Mouse (Mus musculus) MEL (cell line): ENCODE data around the gene Inpp4a. TPM values are rescaled to one million over a fixed set of nuclear protein-coding genes. Genes with fewer than 3 reads are reported as not detected.

ENCODE experiments used
- DNase-seq: peaks from one replicate; pipeline ENCODE4 v3.0.0; 2011; ENCODE audit warnings: low read depth, low spot score
- H3K27ac ChIP-seq: 2 replicates; pipeline ENCODE4 v1.5.1; 2012; ENCODE audit warnings: low read depth, mild to moderate bottlenecking, control low read depth, low read length, moderate library complexity; ENCODE audit not compliant: control insufficient read depth
- H3K27me3 ChIP-seq, 2 experiments: fragments of 150-350 bp in 1 of 2; sonication (generic) in 1 of 2; 2 replicates each; pipeline ENCODE4 v1.6.1; 2012; ENCODE audit warnings: low read length in 2 of 2, mild to moderate bottlenecking in 2 of 2, improper control_type of control experiment in 1 of 2, moderate library complexity in 1 of 2; ENCODE audit not compliant: insufficient read depth in 2 of 2, control insufficient read depth in 1 of 2
- H3K36me3 ChIP-seq, 2 experiments: 2 replicates each; pipeline ENCODE4 v1.6.1; 2012 to 2014; ENCODE audit warnings: low read length in 2 of 2, improper control_type of control experiment in 1 of 2, inconsistent platforms in 1 of 2, mild to moderate bottlenecking in 1 of 2; ENCODE audit not compliant: insufficient read depth in 2 of 2, control insufficient read depth in 1 of 2
- H3K4me1 ChIP-seq, 2 experiments: fragments of 150-350 bp in 1 of 2; sonication (generic) in 1 of 2; 2 replicates each; pipeline ENCODE4 v1.6.1; 2012; ENCODE audit warnings: low read length in 2 of 2, improper control_type of control experiment in 1 of 2, mild to moderate bottlenecking in 1 of 2; ENCODE audit not compliant: insufficient read depth in 2 of 2, control insufficient read depth in 1 of 2
- H3K4me3 ChIP-seq, 2 experiments: fragments of 150-350 bp in 1 of 2; sonication (generic) in 1 of 2; 2 replicates each; pipeline ENCODE4 v1.5.1; 2012; ENCODE audit warnings: low read depth in 2 of 2, low read length in 2 of 2, mild to moderate bottlenecking in 2 of 2, moderate library complexity in 2 of 2, control low read depth in 1 of 2, improper control_type of control experiment in 1 of 2; ENCODE audit not compliant: control insufficient read depth in 1 of 2, insufficient read depth in 1 of 2
- H3K79me2 ChIP-seq: 2 replicates; pipeline ENCODE4 v1.6.1; 2012; ENCODE audit warnings: mild to moderate bottlenecking, low read length, moderate library complexity; ENCODE audit not compliant: control insufficient read depth, poor library complexity, insufficient read depth
- H3K9ac ChIP-seq: 2 replicates; pipeline ENCODE4 v1.6.1; 2012; ENCODE audit warnings: low read depth, mild to moderate bottlenecking, control low read depth, low read length, moderate library complexity; ENCODE audit not compliant: control insufficient read depth, poor library complexity, severe bottlenecking
- H3K9me3 ChIP-seq: fragments of 150-350 bp; sonication (generic); replicated peaks from 2 replicates; pipeline ENCODE4 v1.6.1; 2012; ENCODE audit warnings: mild to moderate bottlenecking, low read length, improper control_type of control experiment, moderate library complexity; ENCODE audit not compliant: insufficient read depth
- CHD2 ChIP-seq: IDR thresholded peaks from 2 replicates; pipeline ENCODE4 v1.6.1; 2011; ENCODE audit warnings: low read length, improper control_type of control experiment
- E2F4 ChIP-seq: IDR thresholded peaks from 2 replicates; pipeline ENCODE4 v1.6.1; 2011; ENCODE audit warnings: low read depth, low read length, improper control_type of control experiment, borderline replicate concordance
- ELF1 ChIP-seq: IDR thresholded peaks from 2 replicates; pipeline ENCODE4 v1.6.1; 2014; ENCODE audit warnings: low read depth, mild to moderate bottlenecking, inconsistent platforms, low read length, improper control_type of control experiment, moderate library complexity
- EP300 ChIP-seq, 2 experiments: IDR thresholded peaks; 2 replicates each; pipeline ENCODE4 v1.6.1; 2011; ENCODE audit warnings: improper control_type of control experiment in 2 of 2, low read length in 2 of 2, low read depth in 1 of 2, mild to moderate bottlenecking in 1 of 2
- ETS1 ChIP-seq: IDR thresholded peaks from 2 replicates; pipeline ENCODE4 v1.6.1; 2012; ENCODE audit warnings: low read depth, mild to moderate bottlenecking, inconsistent platforms, low read length, improper control_type of control experiment, moderate library complexity
- GABPA ChIP-seq: IDR thresholded peaks from 2 replicates; pipeline ENCODE4 v1.6.1; 2012; ENCODE audit warnings: low read depth, mild to moderate bottlenecking, inconsistent platforms, low read length, improper control_type of control experiment, moderate library complexity
- GATA1 ChIP-seq: IDR thresholded peaks from 2 replicates; pipeline ENCODE4 v1.6.1; 2011; ENCODE audit warnings: low read depth, low read length, improper control_type of control experiment
- KAT2A ChIP-seq: conservative IDR thresholded peaks from 2 replicates; pipeline ENCODE4 v1.6.1; 2012; ENCODE audit warnings: low read depth, low read length, improper control_type of control experiment, inconsistent platforms
- MAFK ChIP-seq: IDR thresholded peaks from 2 replicates; pipeline ENCODE4 v1.6.1; 2011; ENCODE audit warnings: low read depth, mild to moderate bottlenecking, low read length, improper control_type of control experiment, borderline replicate concordance
- MAX ChIP-seq: IDR thresholded peaks from 2 replicates; pipeline ENCODE4 v1.6.1; 2011; ENCODE audit warnings: low read length, improper control_type of control experiment
- MXI1 ChIP-seq: IDR thresholded peaks from 2 replicates; pipeline ENCODE4 v1.6.1; 2011; ENCODE audit warnings: mild to moderate bottlenecking, low read depth, low read length, improper control_type of control experiment
- NELFE ChIP-seq: IDR thresholded peaks from 2 replicates; pipeline ENCODE4 v1.6.1; 2011; ENCODE audit warnings: low read depth, low read length, improper control_type of control experiment
- TAL1 ChIP-seq: IDR thresholded peaks from 2 replicates; pipeline ENCODE4 v1.6.1; 2012; ENCODE audit warnings: mild to moderate bottlenecking, inconsistent platforms, low read length, moderate library complexity, mixed read lengths
- TCF12 ChIP-seq: IDR thresholded peaks from 2 replicates; pipeline ENCODE4 v1.6.1; 2014; ENCODE audit warnings: low read depth, mild to moderate bottlenecking, inconsistent platforms, low read length, improper control_type of control experiment, moderate library complexity
- UBTF ChIP-seq: IDR thresholded peaks from 2 replicates; pipeline ENCODE4 v1.6.1; 2012; ENCODE audit warnings: low read depth, mild to moderate bottlenecking, inconsistent platforms, low read length, improper control_type of control experiment, moderate library complexity, borderline replicate concordance; ENCODE audit not compliant: insufficient read depth
- USF1 ChIP-seq: IDR thresholded peaks from 2 replicates; pipeline ENCODE4 v1.6.1; 2014; ENCODE audit warnings: low read depth, mild to moderate bottlenecking, inconsistent platforms, low read length, improper control_type of control experiment, moderate library complexity
- USF2 ChIP-seq, 2 experiments: IDR thresholded peaks; 2 replicates each; pipeline ENCODE4 v1.6.1; 2011 to 2012; ENCODE audit warnings: improper control_type of control experiment in 2 of 2, low read length in 2 of 2, borderline replicate concordance in 1 of 2, inconsistent platforms in 1 of 2, low read depth in 1 of 2, mild to moderate bottlenecking in 1 of 2; ENCODE audit not compliant: insufficient read depth in 1 of 2
- ZC3H11A ChIP-seq: IDR thresholded peaks from 2 replicates; pipeline ENCODE4 v1.6.1; 2012; ENCODE audit warnings: low read depth, mild to moderate bottlenecking, inconsistent platforms, low read length, improper control_type of control experiment
- ZNF384 ChIP-seq: IDR thresholded peaks from 2 replicates; pipeline ENCODE4 v1.6.1; 2012; ENCODE audit warnings: low read depth, mild to moderate bottlenecking, inconsistent platforms, low read length, improper control_type of control experiment
- polyA plus RNA-seq, 2 experiments: library from polyadenylated mRNA; stranded (reverse) in 1 of 2; unstranded in 1 of 2; fragments of >175 nt in 1 of 2; fragments of >200 nt in 1 of 2; gene quantifications; 2 replicates each; pipeline versions ENCODE4 v1.2.1 to v1.2.4; 2012; ENCODE audit warnings: low replicate concordance in 2 of 2, low read depth in 1 of 2; ENCODE audit not compliant: insufficient read length in 2 of 2, insufficient read depth in 1 of 2, missing spikeins in 1 of 2
- total RNA-seq: library from RNA; depleted of rRNA; stranded (reverse); fragments of 300-350 nt; gene quantifications from 2 replicates; pipeline ENCODE4 v1.2.3, GENCODE M21; 2012

Inpp4a gene
- total and polyA plus RNA-seq, 3 experiments, result 1.6 to 5.0 TPM; not detected in 1

DNA sequence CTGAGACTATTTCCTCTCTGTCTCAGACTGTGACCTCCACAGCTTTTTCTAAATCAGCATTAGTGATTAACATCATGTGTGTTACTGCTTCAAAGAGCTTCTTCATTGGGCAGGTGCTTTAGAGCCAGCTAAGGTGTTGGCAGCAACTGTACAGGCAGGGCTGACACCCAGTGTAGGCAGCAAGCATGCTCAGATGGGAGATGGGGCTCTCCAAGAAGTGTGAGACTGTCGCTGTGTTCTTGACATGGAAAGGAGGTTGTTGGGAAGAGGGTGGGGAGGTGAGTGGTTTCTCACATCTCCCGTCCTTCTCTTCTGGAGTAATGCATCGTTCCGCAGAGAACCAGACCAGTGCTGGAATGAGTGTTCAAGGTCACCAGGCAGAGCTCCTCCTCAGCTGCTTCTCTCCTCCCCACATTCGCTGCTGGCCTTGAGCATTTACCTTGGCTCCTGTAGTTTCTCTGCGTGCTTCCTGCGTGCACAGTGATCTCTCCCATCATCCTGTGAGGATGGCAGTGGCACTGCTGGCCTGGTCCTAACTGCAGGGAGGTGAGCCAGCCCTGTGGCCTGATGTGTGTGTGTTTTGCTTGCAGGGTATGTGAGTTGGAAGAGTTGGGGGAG lies 69.2 kb downstream of the Inpp4a start:
- H3K36me3 ChIP-seq, result no peaks in the 10 kb centered on the region

DNA sequence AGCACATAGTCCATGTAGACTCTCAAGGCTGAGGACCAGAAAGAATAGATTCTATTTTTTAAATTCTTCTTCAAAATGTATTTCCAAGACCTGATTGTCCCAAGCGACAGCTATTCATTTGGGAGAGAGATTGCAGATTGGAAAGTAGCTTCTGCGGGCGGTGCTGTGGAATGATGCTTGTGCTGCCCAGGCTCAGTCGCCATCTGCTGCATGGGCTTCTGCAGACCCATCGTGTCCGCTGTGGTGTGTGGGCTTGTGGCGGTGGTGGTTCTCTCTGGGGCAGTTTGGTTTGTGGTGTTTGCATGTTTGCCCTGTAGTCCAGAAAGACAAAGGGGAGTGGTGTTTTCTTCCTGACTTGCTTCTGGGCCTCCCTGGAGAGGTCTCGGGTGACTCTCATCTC lies 76.5 kb downstream of the Inpp4a start:
- Histone ChIP-seq H3K9me3 (no peaks in the 10 kb centered on the region), H3K27me3 (no peaks in the 10 kb centered on the region), H3K27ac (no peak overlapping the region), H3K4me3 (no peak overlapping the region), H3K36me3 (no peaks in the 10 kb centered on the region), H3K79me2 (no peaks in the 10 kb centered on the region), H3K4me1 (no peaks in the 10 kb centered on the region), H3K9ac (no peak overlapping the region)
- DNase-seq, result no peak
- TF ChIP-seq GATA1, result no peak
- TF ChIP-seq CHD2, result no peak
- TF ChIP-seq NELFE, result no peak
- TF ChIP-seq ZNF384, result no peak
- no peak for TF ChIP-seq ETS1
- TF ChIP-seq UBTF, result no peak
- TF ChIP-seq E2F4, result no peak
- TF ChIP-seq EP300 (IDR thresholded peaks at IDR 0.05; ENCODE audit: low read depth in 1 of 2, low read length in 2 of 2), result no peak
- TF ChIP-seq ELF1, result no peak
- no peak for TF ChIP-seq MXI1
- no peak for TF ChIP-seq KAT2A
- TF ChIP-seq TAL1, result no peak
- no peak for TF ChIP-seq TCF12
- no peak for TF ChIP-seq ZC3H11A
- no peak for TF ChIP-seq MAFK
- TF ChIP-seq USF1, result no peak
- TF ChIP-seq USF2 (IDR thresholded peaks at IDR 0.05; ENCODE audit: borderline replicate concordance in 1 of 2, insufficient read depth in 1 of 2, low read depth in 1 of 2, low read length in 2 of 2), result no peak
- TF ChIP-seq GABPA, result no peak
- TF ChIP-seq MAX, result no peak

More for the DNA sequence above, 69.2 kb downstream of the Inpp4a start:
- no peak overlapping the region for H3K27ac ChIP-seq
- H3K79me2 ChIP-seq, result no peaks in the 10 kb centered on the region
- DNase-seq, result no peak
- no peaks in the 10 kb centered on the region for H3K9me3 ChIP-seq
- H3K4me3 ChIP-seq, result no peak overlapping the region
- H3K27me3 ChIP-seq, result no peaks in the 10 kb centered on the region
- H3K4me1 ChIP-seq, result no peaks in the 10 kb centered on the region
- no peak overlapping the region for H3K9ac ChIP-seq
- TF ChIP-seq KAT2A, result no peak
